Mouse (Mus musculus) layer of hippocampus, adult 8-10 months (tissue): ENCODE measurements around the gene Smc4. TPM values are rescaled to one million over a fixed set of nuclear protein-coding genes. Genes with fewer than 3 reads are reported as not detected.
A peak's percentile ranks its signal among the peaks of the same experiment; 100 is the strongest.
"Not testable (repeated sequence)": the region's sequence is repeated elsewhere in the genome, so short reads cannot be mapped to it uniquely, and the experiment has no call there.

Experiments
- DNase-seq, 2 experiments: peaks; one replicate each; pipeline ENCODE4 v3.0.0; 2022; ENCODE audit warnings: low spot score in 2 of 2
- total RNA-seq, 4 experiments: library from RNA; stranded (reverse); gene quantifications; 2 replicates each; pipeline ENCODE4 v1.2.4; 2022

The Smc4 gene
- total RNA-seq, 4 experiments from 2014 or later, result 5.8 to 10.0 (median 7.5) TPM

DNA sequence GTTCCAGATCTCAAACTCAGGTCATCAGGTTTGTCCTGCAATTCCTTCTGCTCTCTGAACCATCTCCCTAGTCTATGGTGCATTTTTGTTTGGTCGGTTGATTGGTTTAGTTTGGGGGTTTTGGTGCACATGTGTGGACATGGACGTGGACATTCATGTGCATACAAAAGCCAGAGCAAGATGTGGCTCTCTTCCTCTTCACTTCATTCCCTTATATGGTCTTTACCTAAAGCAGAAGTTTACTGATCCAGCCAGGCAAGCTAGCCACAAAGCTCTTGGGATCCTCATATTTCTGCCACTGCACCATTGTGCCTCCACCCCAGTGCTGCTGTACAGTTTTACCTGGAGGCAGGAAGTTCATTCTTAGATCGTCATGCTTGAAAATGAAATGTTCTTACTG is 12.6 kb downstream of the Smc4 start:
- DNase-seq, result no peak

DNA sequence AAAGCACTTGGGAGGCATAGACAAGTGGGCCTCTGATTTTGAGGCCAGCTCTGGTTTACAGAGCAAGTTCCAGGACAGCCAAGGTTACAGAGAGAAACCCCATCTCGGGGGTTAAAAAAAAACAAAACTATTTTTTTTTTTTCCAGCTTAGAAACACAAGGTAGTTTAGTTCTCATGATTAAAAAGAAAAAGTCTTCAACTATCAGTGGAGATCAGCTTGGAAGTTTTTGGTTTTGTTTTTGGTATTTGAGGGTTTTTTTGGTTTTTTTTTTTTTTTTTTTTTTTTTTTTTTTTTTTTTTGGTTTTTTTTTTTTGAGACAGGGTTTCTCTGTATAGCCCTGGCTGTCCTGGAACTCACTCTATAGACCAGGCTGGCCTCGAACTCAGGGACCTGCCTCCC is 14.1 kb downstream of the Smc4 start:
- not testable (repeated sequence) for DNase-seq

DNA sequence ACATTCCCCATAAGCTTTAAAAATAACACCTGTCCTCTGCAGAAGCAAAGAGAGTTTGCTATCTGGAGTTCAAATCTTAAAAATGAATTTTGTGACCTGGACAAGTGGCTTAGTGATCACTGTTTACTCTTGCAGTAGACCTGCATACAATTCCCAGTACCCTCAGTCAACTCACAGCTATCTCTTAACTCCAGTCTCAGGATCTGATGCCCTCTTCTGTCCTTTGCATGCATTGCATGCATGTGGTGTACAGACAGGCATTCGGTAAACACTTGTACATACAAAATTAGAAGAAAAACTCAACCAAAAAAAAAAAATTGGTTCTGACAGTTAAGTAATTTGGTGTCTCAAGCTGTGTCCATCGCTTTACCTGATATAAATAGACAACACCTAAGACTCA is 15.7 kb downstream of the Smc4 start:
- DNase-seq, result no peak

DNA sequence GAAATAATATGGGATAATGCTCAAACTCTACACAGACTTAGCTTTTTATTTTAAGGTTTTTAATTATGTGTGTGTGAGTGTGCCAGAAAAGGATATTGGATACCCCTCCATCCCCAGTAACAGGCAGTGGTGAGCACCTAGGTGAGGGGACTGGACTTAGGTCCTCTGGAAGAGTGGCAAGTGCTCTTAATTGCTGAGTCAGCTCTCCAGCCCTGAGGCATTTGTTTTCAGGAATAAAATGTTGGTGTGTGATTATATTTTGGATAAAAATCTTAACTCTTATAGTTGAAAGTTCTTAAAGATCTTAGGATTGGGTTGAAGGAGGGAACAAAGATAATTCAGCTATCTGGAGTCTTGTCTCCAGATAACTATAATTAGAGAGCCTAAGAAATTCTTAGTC is 16.2 kb downstream of the Smc4 start:
- DNase-seq, result no peak

DNA sequence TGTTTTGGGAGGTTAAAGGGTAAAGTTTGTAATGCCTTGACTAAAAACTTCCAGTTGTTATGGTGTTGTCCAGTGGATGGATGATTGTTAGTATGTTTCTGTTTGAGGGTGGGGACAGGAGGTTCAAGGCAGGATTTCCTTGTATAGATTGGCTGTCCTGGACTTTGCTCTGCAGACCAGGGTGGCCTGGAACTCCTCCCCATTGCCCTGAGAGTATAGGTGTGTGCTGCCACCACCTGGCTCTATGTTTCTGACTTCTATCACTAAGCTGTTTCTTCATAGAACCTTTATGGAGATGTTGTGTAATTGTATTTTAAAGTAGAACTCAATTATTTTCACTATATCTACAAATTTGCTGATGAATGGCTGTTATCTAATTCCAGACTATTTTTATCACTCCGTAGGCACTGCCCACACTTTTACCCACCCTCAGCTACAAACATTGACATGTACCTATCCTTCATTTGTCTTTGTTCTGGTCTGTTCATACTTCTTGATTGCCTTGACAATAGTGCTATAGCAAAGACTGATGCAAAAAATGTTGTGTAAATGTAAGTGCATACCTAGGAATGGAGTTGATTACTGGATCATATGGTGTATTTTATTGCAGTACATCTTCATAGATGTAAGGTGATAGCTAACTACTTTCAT is 21.7 kb downstream of the Smc4 start:
- DNase-seq, result no peak

DNA sequence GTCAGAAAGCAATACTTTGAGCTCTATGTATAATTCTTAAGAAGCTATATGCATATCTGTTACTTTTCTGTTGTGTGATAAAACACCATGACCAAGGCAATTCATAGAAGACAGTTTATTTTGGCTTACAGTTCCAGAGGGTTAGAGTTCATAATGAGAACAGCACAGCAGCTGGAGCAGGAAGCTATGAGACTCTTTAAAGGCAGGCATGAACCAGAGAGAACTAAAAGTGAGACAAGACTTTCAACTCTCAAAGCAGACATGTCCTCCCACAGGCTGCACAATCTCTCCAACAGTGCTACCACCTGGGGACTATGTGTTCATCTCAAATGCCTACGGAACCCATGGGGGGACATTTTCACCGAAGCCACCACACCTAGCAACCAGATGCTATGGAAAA is 35.6 kb downstream of the Smc4 start:
- no peak for DNase-seq

DNA sequence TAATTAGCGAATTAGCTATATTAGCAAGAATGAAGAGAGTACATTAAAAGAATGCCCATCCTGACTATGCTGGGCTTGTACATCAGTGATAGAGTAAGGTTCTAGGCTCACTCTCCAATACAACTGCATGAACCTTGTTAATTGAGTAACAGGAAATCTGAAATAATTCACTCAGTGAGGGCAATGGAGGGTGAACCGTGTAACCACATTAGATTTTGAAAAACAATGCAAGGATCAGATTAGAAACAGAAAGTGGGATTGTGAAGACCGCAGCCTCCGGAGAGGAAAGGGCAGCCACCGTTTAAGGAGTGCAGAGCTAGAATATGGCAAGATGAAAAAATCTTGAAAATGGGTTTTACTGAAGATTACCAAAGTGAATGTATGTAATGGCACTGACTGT is 36.8 kb downstream of the Smc4 start:
- DNase-seq, result no peak

DNA sequence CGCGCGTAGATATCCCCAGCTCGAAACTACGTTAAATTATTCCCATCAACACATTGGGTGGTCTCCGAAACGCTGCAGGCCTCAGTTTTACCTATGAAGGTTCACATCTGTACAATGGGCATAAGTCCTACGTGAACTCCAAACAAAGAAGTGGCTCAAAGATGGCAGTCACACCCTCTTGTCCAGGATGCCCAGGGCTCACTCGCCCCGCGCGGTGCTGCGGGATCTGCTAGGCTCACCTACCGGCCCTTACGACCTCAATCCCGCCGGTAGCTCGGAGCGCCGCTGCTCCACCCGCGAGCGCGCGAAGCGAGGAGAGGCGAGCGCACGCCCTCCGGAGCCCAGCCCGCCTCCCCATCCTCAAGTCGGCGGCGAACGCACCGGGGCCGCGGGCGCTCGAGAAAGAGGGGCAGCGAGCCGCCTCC is 39.6 kb downstream of the Smc4 start:
- no peak for DNase-seq

DNA sequence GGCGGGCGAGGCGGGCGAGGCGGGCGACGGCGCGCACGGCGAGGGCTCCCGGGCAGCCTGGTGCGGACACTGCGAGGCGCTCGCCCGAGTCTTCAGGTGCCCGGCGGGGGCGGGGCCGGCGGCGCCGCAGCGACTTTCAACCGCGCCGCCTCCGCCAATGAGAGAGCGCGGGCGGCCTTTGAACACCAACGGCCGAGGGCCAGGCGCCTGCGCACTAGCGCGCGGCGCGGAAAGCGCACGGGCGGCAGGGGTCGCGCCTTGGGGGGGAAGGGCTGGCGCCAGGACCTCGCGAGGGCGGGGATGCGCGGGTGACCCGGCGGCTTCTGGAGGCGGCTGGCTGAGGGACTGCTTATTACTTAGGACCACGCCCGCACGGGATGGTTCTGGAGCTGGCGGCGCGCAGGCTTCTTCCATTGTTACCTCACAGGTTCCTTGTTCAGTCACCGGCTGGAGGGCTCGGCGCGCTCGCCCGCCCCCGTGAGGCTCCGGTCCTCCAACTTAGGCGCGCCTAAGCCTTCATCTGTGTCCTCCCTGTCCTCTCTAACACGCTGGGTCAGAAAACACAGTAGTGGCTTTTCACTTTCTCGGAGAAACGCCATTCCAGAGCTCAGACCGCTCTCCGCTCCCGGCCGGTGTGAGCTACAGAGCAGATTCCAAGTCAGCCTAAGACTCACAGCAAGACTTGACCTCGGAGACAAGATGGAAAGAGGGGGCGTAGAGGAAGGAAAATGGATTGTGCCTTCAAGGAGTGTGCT is 40.3 kb downstream of the Smc4 start, which contains the start of gene Trim59:
Trim59 (minus strand) TSS at position 111 of the 755 bp plus-strand sequence.
- DNase-seq, result peak; percentile 67 to 82

DNA sequence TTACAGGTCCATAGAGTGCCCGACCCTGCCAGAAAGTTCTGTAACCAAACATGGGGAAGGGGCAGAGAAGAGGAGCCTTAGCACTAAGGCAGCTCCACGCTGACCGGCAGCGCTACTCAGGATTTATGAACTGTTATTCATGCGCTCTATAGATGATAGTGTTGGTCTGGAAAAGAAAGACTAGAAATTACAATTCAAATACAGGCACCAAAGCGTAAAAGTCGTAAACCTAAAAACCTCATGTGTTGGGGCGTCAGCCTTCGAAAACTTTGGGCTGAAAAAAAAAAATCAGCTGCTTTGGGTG is 40.8 kb downstream of the Smc4 start:
- DNase-seq, result no peak

DNA sequence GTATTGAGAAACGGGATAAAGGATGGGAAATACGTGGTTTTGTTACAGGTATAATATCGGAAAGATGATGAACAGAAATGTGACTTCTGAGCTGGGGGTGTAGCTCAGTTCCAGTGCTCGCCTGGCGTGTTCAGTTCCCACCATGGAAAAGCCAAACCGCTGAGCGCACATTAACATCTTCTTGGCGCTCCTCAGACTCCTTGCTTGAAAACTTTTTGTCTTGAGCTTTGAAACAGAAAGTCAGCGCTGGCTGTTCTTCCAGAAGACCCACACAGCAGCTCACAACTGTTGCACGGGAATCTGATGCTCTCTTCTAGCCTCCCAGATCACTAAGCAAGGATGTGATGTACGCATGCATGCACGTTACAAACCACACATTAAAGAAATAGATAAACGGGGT is 41.2 kb downstream of the Smc4 start:
- DNase-seq, result no peak

DNA sequence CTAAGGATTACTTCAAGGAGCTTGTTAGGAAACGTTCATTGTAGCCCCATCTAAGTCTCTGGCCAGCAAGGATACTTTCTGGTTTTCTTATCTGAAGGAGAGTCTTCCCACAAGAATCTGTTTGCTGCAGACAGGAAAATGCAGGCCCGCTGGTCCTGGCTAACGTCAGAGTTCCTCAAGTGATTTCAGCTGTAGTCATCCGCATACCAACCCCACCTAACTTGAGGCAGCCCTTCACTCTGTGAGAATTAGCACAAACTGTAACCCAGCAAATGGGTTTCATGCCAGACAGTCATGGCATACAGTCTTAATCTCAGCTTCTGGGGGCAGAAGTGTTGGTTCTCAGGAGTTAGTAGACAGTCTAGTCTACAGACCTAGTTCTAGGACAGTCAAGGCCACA is 42.0 kb downstream of the Smc4 start:
- no peak for DNase-seq

DNA sequence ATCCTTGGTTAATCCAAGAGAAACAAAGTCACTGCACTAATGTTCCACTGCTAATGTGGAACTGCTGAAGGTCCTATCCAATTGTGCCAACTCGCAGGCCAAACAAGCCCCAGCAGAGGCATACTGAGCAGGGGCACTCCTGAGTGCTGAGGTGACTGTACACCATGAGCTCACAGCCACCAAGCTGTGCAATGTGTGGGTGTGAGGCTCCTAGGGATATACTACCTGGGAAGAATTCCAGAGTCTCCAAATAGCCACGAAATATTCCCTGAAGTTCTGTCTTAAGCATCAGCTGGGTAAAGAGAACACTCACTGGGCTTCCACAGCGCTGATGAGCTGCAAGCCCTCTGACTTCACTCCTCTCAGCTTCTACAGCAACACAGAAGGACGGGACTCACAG is 43.1 kb downstream of the Smc4 start:
- no peak for DNase-seq

DNA sequence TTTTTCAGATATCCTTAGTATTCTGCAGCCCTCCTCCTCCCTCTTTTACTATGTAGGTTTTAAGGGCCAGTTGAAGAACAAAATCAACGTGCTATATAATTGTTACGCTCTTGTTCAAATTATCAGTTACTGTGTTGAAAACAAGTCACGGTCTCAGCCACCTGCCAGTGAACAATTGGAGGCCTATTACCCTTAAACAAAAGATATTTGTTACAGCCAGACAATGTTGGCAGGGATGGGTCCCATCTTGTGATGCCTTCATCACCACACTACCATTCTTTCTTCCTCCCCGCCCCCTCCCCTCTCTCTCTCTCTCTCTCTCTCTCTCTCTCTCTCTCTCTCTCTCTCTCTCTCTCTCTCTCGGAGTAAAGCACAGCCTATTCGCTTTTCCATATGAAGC is 44.5 kb downstream of the Smc4 start:
- peak; percentile 36 to 41 for DNase-seq

DNA sequence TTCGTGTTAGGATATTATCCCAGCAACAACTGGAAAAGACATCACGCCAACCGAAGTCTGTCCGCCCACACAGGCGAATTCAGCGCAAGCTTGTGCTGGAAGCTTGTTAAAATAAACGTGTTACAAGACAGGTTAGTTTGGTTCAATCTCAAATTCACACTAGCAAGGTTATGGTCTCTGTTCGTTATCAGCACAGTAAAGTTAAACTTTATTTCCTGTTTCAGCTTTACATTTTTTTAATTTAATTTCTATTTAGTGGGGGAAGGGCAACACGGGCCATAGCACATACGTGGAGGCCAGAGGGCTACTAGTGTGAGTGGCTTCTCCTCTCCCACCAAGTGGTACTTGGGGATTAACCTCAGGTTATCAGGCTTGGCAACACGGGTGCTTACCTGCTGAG is 47.4 kb downstream of the Smc4 start:
- DNase-seq, result no peak

DNA sequence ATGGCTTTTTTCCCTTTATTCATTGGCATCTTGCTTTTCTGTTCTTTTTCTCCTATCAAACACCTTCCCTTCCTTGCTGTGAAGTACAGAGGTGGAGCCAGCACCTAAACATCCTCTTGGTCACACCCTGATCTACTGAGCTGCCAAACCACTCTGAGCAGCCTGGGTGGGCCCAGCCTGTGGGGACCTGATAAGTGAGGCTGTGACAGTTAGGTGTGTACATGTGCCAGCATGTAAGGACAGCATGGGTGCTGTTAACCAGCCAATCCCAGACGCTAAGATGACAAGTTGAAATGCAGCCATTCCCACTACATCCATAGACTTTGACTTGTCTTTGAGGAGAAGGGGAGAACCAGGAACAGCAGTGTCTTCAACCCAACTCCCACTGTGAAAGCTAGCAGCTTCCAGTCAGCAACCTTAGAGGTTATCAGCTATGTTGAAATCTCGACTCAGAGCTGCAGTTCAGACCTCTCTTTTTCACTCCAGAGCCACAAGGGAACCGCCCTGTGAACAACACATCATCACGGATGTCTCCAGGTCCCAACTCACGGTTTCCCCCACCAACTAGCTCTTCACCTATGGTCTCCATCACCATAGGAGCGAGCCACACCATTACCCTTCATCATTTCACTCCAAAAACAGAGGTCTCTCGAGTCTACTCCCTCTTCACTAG is 50.4 kb downstream of the Smc4 start:
- no peak for DNase-seq

DNA sequence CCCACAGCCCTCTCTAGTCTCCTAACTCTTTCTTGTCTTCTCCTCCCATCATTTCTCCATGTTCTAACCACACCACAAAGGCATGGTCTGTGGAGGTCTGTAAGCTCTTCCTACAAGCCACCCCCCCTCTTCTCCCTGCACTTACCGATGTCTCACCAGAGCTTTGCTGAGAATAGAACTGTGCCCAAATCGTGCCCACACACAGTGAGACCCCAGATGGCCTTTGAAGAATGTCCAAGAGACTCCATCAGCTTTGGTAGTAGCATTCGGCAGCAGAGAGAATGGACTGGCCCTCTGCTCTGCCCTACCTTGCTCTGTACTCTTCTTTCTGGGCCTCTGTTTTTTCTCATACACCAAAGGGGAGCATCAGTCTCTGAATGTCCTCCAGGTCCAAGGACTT is 51.3 kb downstream of the Smc4 start:
- DNase-seq, result no peak

DNA sequence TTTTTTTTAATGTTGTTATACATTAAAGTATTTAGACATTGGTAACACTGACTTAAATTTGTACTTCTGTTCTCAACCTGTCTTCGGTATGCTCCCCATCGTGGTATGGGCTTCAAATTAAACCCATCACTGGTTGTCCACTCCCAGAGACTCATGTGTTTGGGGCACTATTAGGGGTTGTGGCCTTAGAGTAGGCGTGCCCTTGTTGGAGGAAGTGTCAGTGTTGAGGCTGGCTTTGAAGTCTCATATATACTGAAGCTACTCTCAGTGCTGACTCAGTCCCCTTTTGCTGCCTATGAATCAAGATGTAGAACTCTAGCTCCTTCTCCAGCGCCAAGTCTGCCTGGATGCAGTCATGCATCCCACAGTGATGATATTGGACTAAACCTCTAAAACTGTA is 56.1 kb downstream of the Smc4 start:
- DNase-seq, result no peak

DNA sequence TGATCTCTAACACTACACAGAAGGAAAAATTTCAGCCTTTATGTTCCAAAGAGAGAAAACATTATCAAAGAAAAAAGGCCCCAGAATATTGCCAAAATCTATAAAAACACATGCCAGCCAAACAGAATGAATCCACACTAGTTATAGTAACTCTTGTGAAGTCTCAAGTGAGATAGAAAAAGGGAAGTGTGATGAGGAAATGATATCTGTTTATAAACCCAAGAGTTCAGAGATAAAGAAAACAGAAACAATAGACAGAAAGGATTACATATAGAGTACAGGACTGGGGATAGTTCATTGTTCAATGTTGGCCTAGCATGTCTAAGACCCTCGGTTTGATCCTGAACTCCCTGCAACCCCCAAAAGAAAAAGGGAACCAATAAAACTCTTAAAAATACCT is 58.2 kb downstream of the Smc4 start:
- no peak for DNase-seq

DNA sequence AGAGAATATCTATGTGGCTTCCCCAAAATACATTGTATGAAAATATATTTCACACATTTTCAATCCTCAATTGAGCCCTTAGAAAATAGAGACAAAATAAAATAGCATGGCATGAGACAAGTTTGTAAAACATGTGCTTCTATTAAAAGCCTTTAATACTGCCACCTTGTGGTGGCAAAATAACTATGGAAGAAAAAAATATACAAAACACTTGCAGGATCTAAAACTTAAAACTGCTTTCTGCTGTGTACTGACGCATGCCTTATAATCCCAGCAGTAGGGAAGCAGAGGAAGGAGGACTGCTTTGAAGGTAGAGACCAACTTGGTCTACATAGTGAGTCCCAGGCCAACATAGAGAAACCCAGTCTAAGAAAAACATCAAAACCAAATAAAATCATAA is 59.5 kb downstream of the Smc4 start:
- DNase-seq, result no peak
